Mouse (Mus musculus): Measurements from ENCODE around the gene Susd6. TPM values are rescaled to one million over a fixed set of nuclear protein-coding genes. Genes with fewer than 3 reads are reported as not detected.

Gene Susd6
- polyA plus RNA-seq, 1 experiment = 46.3 TPM

- no peak for DNase-seq
- no peak overlapping the region for H3K27ac ChIP-seq (ENCODE audit: insufficient read depth, low read length)
- TF ChIP-seq CTCF (IDR thresholded peaks at IDR 0.05; ENCODE audit: borderline replicate concordance, insufficient read depth, low read depth, low read length) (no peak), POLR2A (IDR thresholded peaks at IDR 0.05; ENCODE audit: borderline replicate concordance, insufficient read depth, low read length) (no peak)
- H3K27me3 ChIP-seq (ENCODE audit: control insufficient read depth, insufficient read depth, low read length) = no peaks in the 10 kb centered on the region
- H3K4me3 ChIP-seq (replicated peaks; ENCODE audit: insufficient read depth, low read depth, low read length) = no peak overlapping the region
- peaks cover 48% of the 10 kb centered on the region for H3K4me1 ChIP-seq (ENCODE audit: control insufficient read depth, insufficient read depth, low read length)
- 33% methylated on average over 1 of the region's 1 CpGs for WGBS
Measured at GRCm38 (mm10) chr12:80826423-80826822, 36.1 kb downstream of the Susd6 start.

DNA sequence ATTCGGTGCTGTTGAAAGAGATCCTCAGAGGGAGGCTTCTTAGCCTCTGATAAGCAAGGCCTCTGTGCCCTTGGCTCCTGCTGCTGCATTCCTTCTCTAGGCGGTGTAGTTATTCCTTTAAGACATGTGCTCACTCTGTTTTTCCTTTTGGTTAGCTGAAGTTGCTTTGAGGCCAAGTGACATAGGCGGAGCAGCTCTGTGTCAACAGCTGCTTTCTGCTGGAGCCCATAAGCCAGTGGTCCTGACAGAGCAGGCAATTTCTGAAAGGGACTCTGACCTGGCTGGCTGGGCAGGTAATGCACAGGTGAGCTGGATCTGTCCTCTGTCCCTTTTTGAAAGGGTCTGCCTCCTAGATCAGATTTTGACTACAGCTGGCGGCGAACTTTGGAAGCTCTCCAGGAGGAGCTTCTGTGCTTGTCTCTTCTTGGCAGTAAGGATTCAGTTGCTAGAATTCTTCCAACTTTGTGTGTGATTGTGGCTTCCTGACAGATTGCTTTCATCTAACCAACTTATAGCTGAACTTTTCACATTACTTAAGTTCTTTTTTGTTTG, 37.2 kb downstream of the Susd6 start:
- H3K27me3 ChIP-seq (ENCODE audit: control insufficient read depth, insufficient read depth, low read length) = no peaks in the 10 kb centered on the region
- WGBS = 13% methylated on average over 5 of the region's 5 CpGs
- peak; percentile 54 to 58 for DNase-seq
- peak overlapping the region; percentile 8; the same call in 1 of the 2 replicates for H3K27ac ChIP-seq (ENCODE audit: insufficient read depth, low read length)
- H3K4me3 ChIP-seq (replicated peaks; ENCODE audit: insufficient read depth, low read depth, low read length) = no peak overlapping the region
- TF ChIP-seq POLR2A (IDR thresholded peaks at IDR 0.05; ENCODE audit: borderline replicate concordance, insufficient read depth, low read length) (no peak), CTCF (IDR thresholded peaks at IDR 0.05; ENCODE audit: borderline replicate concordance, insufficient read depth, low read depth, low read length) (no peak)
- H3K4me1 ChIP-seq (ENCODE audit: control insufficient read depth, insufficient read depth, low read length) = peaks cover 44% of the 10 kb centered on the region

DNA sequence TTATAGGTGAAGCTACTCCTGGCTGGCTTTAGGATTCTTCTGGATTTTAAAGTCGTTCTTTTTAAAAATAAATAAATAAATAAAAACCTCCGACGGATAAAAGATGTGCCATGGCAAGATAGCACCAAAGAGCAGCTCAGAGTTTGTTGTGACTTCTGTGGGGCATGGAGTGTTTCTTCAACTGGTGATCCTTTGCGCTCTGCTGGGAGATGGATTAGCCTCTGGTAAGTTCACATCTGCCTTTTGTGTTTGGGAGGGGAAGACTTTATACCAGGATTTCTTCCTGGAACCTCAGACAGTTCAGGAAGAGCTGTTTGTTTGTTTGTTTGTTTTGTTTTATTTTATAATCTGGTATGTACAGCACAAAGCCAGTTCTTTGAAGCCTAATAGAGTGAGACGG, 37.7 kb downstream of the Susd6 start:
- WGBS = 53% methylated on average over 5 of the region's 5 CpGs
- DNase-seq = no peak
- Histone ChIP-seq H3K4me3 (replicated peaks; ENCODE audit: insufficient read depth, low read depth, low read length) (no peak overlapping the region), H3K27ac (ENCODE audit: insufficient read depth, low read length) (no peak overlapping the region), H3K4me1 (ENCODE audit: control insufficient read depth, insufficient read depth, low read length) (peaks cover 43% of the 10 kb centered on the region), H3K27me3 (ENCODE audit: control insufficient read depth, insufficient read depth, low read length) (no peaks in the 10 kb centered on the region)
- TF ChIP-seq CTCF (IDR thresholded peaks at IDR 0.05; ENCODE audit: borderline replicate concordance, insufficient read depth, low read depth, low read length) (no peak), POLR2A (IDR thresholded peaks at IDR 0.05; ENCODE audit: borderline replicate concordance, insufficient read depth, low read length) (no peak)

DNA sequence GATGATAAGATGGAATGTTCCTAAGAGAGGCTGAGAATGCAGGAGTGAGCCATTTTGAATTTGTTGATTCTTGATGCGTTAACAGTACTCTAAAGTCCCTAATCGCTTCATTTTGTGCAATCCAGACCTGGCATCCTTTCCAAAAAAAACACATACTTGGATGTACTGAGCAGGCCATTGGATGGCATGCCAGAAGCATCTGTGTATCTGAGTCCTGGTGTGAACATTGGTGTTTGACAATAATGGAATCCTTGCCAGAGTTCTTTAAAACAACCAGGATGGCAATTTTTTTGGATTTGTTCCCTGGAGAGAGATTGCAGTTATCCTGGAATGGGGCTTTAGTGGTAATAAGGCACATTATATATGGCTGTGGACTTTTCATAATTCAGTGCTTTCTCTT, 38.6 kb downstream of the Susd6 start:
- TF ChIP-seq POLR2A (IDR thresholded peaks at IDR 0.05; ENCODE audit: borderline replicate concordance, insufficient read depth, low read length) (no peak), CTCF (IDR thresholded peaks at IDR 0.05; ENCODE audit: borderline replicate concordance, insufficient read depth, low read depth, low read length) (no peak)
- no peak overlapping the region; the same call in 1 of the 2 replicates for H3K27ac ChIP-seq (ENCODE audit: insufficient read depth, low read length)
- WGBS = 27% methylated on average over 2 of the region's 2 CpGs

GRCm38 (mm10) chr12:80830211-80830610, 39.9 kb downstream of the Susd6 start:
- H3K4me1 ChIP-seq (ENCODE audit: control insufficient read depth, insufficient read depth, low read length) = peaks cover 47% of the 10 kb centered on the region
- no peaks in the 10 kb centered on the region for H3K27me3 ChIP-seq (ENCODE audit: control insufficient read depth, insufficient read depth, low read length)
- H3K27ac ChIP-seq (ENCODE audit: insufficient read depth, low read length) = no peak overlapping the region; the same call in 1 of the 2 replicates
- no peak for DNase-seq
- WGBS = 8% methylated on average over 2 of the region's 2 CpGs
- TF ChIP-seq POLR2A (IDR thresholded peaks at IDR 0.05; ENCODE audit: borderline replicate concordance, insufficient read depth, low read length) (no peak), CTCF (IDR thresholded peaks at IDR 0.05; ENCODE audit: borderline replicate concordance, insufficient read depth, low read depth, low read length) (no peak)
- no peak overlapping the region for H3K4me3 ChIP-seq (replicated peaks; ENCODE audit: insufficient read depth, low read depth, low read length)

More for the DNA sequence above, 38.6 kb downstream of the Susd6 start:
- Histone ChIP-seq H3K27me3 (ENCODE audit: control insufficient read depth, insufficient read depth, low read length) (no peaks in the 10 kb centered on the region), H3K4me1 (ENCODE audit: control insufficient read depth, insufficient read depth, low read length) (peaks cover 44% of the 10 kb centered on the region), H3K4me3 (replicated peaks; ENCODE audit: insufficient read depth, low read depth, low read length) (no peak overlapping the region)
- DNase-seq = no peak

- TF ChIP-seq CTCF (IDR thresholded peaks at IDR 0.05; ENCODE audit: borderline replicate concordance, insufficient read depth, low read depth, low read length) (no peak), POLR2A (IDR thresholded peaks at IDR 0.05; ENCODE audit: borderline replicate concordance, insufficient read depth, low read length) (no peak)
- 14% methylated on average over 2 of the region's 2 CpGs for WGBS
- Histone ChIP-seq H3K4me1 (ENCODE audit: control insufficient read depth, insufficient read depth, low read length) (peaks cover 46% of the 10 kb centered on the region), H3K4me3 (replicated peaks; ENCODE audit: insufficient read depth, low read depth, low read length) (no peak overlapping the region), H3K27ac (ENCODE audit: insufficient read depth, low read length) (no peak overlapping the region; the same call in 1 of the 2 replicates), H3K27me3 (ENCODE audit: control insufficient read depth, insufficient read depth, low read length) (no peaks in the 10 kb centered on the region)
- DNase-seq = no peak
Measured at GRCm38 (mm10) chr12:80830820-80831219, 40.5 kb downstream of the Susd6 start.

GRCm38 (mm10) chr12:80832313-80832712, 42.0 kb downstream of the Susd6 start:
- TF ChIP-seq POLR2A (IDR thresholded peaks at IDR 0.05; ENCODE audit: borderline replicate concordance, insufficient read depth, low read length) (no peak), CTCF (IDR thresholded peaks at IDR 0.05; ENCODE audit: borderline replicate concordance, insufficient read depth, low read depth, low read length) (no peak)

GRCm38 (mm10) chr12:80833541-80833940, 43.2 kb downstream of the Susd6 start:
- H3K27ac ChIP-seq (ENCODE audit: insufficient read depth, low read length) = peak overlapping the region; percentile 71; the same call in 1 of the 2 replicates
- no peak overlapping the region for H3K4me3 ChIP-seq (replicated peaks; ENCODE audit: insufficient read depth, low read depth, low read length)
- peaks cover 39% of the 10 kb centered on the region; the same call in 1 of the 2 replicates for H3K4me1 ChIP-seq (ENCODE audit: control insufficient read depth, insufficient read depth, low read length)
- 2% methylated on average over 2 of the region's 2 CpGs for WGBS
- no peaks in the 10 kb centered on the region for H3K27me3 ChIP-seq (ENCODE audit: control insufficient read depth, insufficient read depth, low read length)
- no peak for TF ChIP-seq CTCF (IDR thresholded peaks at IDR 0.05; ENCODE audit: borderline replicate concordance, insufficient read depth, low read depth, low read length)
- DNase-seq = peak in 1 of 2 experiments; percentile 41

More at GRCm38 (mm10) chr12:80832313-80832712, 42.0 kb downstream of the Susd6 start:
- WGBS = 23% methylated on average over 1 of the region's 1 CpGs
- no peak for DNase-seq
- Histone ChIP-seq H3K4me1 (ENCODE audit: control insufficient read depth, insufficient read depth, low read length) (peaks cover 41% of the 10 kb centered on the region), H3K27ac (ENCODE audit: insufficient read depth, low read length) (peak overlapping the region; percentile 30; the same call in 1 of the 2 replicates), H3K27me3 (ENCODE audit: control insufficient read depth, insufficient read depth, low read length) (no peaks in the 10 kb centered on the region), H3K4me3 (replicated peaks; ENCODE audit: insufficient read depth, low read depth, low read length) (no peak overlapping the region)

Measured in cerebellum, adult 2 months (tissue).